In genomic region chr9:103108943-103109670, GRCm38 (mm10) we compare ENCODE assay signal across 7 mouse cellular contexts. TPM values are rescaled to one million over a fixed set of nuclear protein-coding genes. Genes with fewer than 3 reads are reported as not detected.
A peak's percentile ranks its signal among the peaks of the same experiment; 100 is the strongest.
DNase-seq lines count a peak whose midpoint lies in the region; ATAC-seq lines count a peak whose summit lies in the region.

No protein-coding gene starts in this region.

- H3K9ac ChIP-seq in neural tube, embryonic 11.5 days (ENCODE audit: low read length) = peak overlapping the region; percentile 47
- peak overlapping the region; percentile 54 for H3K9ac ChIP-seq in forebrain, embryonic 14.5 days (ENCODE audit: low read length)
- H3K9ac ChIP-seq in limb, embryonic 15.5 days = peak overlapping the region; percentile 33
- peak overlapping the region; percentile 52 for H3K9ac ChIP-seq in stomach, embryonic 16.5 days (ENCODE audit: low read length)

- H3K4me1 ChIP-seq in neural tube, embryonic 11.5 days (ENCODE audit: control insufficient read depth, insufficient read depth, low read length) = peaks cover 9% of the 10 kb centered on the region
- H3K4me1 ChIP-seq in forebrain, embryonic 14.5 days (ENCODE audit: control insufficient read depth, insufficient read depth, low read length) = peaks cover 17% of the 10 kb centered on the region
- peaks cover 26% of the 10 kb centered on the region for H3K4me1 ChIP-seq in limb, embryonic 15.5 days
- H3K4me1 ChIP-seq in stomach, embryonic 16.5 days (ENCODE audit: control insufficient read depth, insufficient read depth, low read length) = peaks cover 11% of the 10 kb centered on the region

- no peaks in the 10 kb centered on the region for H3K36me3 ChIP-seq in neural tube, embryonic 11.5 days (ENCODE audit: control insufficient read depth, insufficient read depth, low read length)
- H3K36me3 ChIP-seq in forebrain, embryonic 14.5 days (ENCODE audit: control insufficient read depth, insufficient read depth, low read length) = no peaks in the 10 kb centered on the region
- H3K36me3 ChIP-seq in limb, embryonic 15.5 days = no peaks in the 10 kb centered on the region
- no peaks in the 10 kb centered on the region for H3K36me3 ChIP-seq in stomach, embryonic 16.5 days (ENCODE audit: control insufficient read depth, insufficient read depth, low read length)

- DNase-seq in neural tube, embryonic 11.5 days (ENCODE audit: low spot score) = peak; percentile 39
- DNase-seq in neural tube, embryonic 10.5 days (ENCODE audit: extremely low spot score, low spot score) = no peak
- peak; percentile 26 for DNase-seq in forebrain, embryonic 14.5 days (ENCODE audit: low spot score)
- DNase-seq in spleen, postnatal 36 days (ENCODE audit: low spot score in 2 of 2) = no peak

- H3K27me3 ChIP-seq in neural tube, embryonic 11.5 days (ENCODE audit: control insufficient read depth, insufficient read depth, low read length) = no peaks in the 10 kb centered on the region; the same call in 1 of the 2 replicates
- no peaks in the 10 kb centered on the region for H3K27me3 ChIP-seq in forebrain, embryonic 14.5 days (replicated peaks; ENCODE audit: control insufficient read depth, insufficient read depth, low read length)
- peaks cover 38% of the 10 kb centered on the region for H3K27me3 ChIP-seq in limb, embryonic 15.5 days
- peaks cover 37% of the 10 kb centered on the region for H3K27me3 ChIP-seq in stomach, embryonic 16.5 days (ENCODE audit: control insufficient read depth, insufficient read depth, low read length)

- WGBS in neural tube, embryonic 11.5 days = 33% methylated on average over 18 of the region's 18 CpGs
- 36% methylated on average over 18 of the region's 18 CpGs for WGBS in forebrain, embryonic 14.5 days
- 29% methylated on average over 18 of the region's 18 CpGs for WGBS in limb, embryonic 15.5 days
- WGBS in stomach, embryonic 16.5 days = 29% methylated on average over 18 of the region's 18 CpGs

- H3K4me3 ChIP-seq in neural tube, embryonic 11.5 days (ENCODE audit: low read depth, low read length) = peak overlapping the region; percentile 33
- peak overlapping the region; percentile 37 for H3K4me3 ChIP-seq in forebrain, embryonic 14.5 days (ENCODE audit: low read depth, low read length)
- peak overlapping the region; percentile 46 for H3K4me3 ChIP-seq in limb, embryonic 15.5 days
- peak overlapping the region; percentile 50 for H3K4me3 ChIP-seq in stomach, embryonic 16.5 days (replicated peaks; ENCODE audit: low read length)

- peak overlapping the region; percentile 58 for H3K4me2 ChIP-seq in neural tube, embryonic 11.5 days (ENCODE audit: low read depth)
- peak overlapping the region; percentile 68 for H3K4me2 ChIP-seq in forebrain, embryonic 14.5 days (ENCODE audit: low read length)
- peak overlapping the region; percentile 53 for H3K4me2 ChIP-seq in limb, embryonic 15.5 days
- H3K4me2 ChIP-seq in stomach, embryonic 16.5 days (ENCODE audit: low read depth, low read length) = peak overlapping the region; percentile 60

- H3K9me3 ChIP-seq in neural tube, embryonic 11.5 days (ENCODE audit: control insufficient read depth, low read length) = no peaks in the 10 kb centered on the region
- H3K9me3 ChIP-seq in forebrain, embryonic 14.5 days (replicated peaks; ENCODE audit: control insufficient read depth, low read length) = no peaks in the 10 kb centered on the region
- H3K9me3 ChIP-seq in limb, embryonic 15.5 days = no peaks in the 10 kb centered on the region
- H3K9me3 ChIP-seq in stomach, embryonic 16.5 days (replicated peaks; ENCODE audit: control insufficient read depth, low read length) = no peaks in the 10 kb centered on the region

- no peak overlapping the region for H3K27ac ChIP-seq in neural tube, embryonic 11.5 days (ENCODE audit: low read depth, low read length)
- H3K27ac ChIP-seq in forebrain, embryonic 14.5 days (ENCODE audit: low read depth, low read length) = no peak overlapping the region
- peak overlapping the region; percentile 50; the same call in 1 of the 2 replicates for H3K27ac ChIP-seq in limb, embryonic 15.5 days
- no peak overlapping the region for H3K27ac ChIP-seq in stomach, embryonic 16.5 days (ENCODE audit: low read length)

- ATAC-seq in neural tube, embryonic 11.5 days (ENCODE audit: insufficient read depth, low FRiP score, low TSS enrichment) = no peak
- ATAC-seq in forebrain, embryonic 14.5 days = no peak
- no peak for ATAC-seq in limb, embryonic 15.5 days (ENCODE audit: insufficient number of reproducible peaks, low FRiP score, low TSS enrichment, low read depth)
- ATAC-seq in stomach, embryonic 16.5 days (ENCODE audit: insufficient read depth, low FRiP score) = no peak
- ATAC-seq in erythroblast, adult 5-6 weeks (replicated peaks; ENCODE audit: low FRiP score, poor library complexity, severe bottlenecking) = no peak

RNA-seq across cellular contexts. Expression of gene Rab6b, which starts 2.5 kb away (rescaled TPM):
- 18.1 and 22.5 TPM in 2 replicates for polyA plus RNA-seq in neural tube, embryonic 11.5 days (2014; fragmentation: Nextera tagmentation; extraction: Ambion mirVana)
- polyA plus RNA-seq in forebrain, embryonic 14.5 days (2014; fragmentation: Nextera tagmentation; extraction: Ambion mirVana) = 32.5 and 40.5 TPM in 2 replicates
- 5.7 and 7.8 TPM in 2 replicates for polyA plus RNA-seq in limb, embryonic 15.5 days (2015; fragmentation: Nextera tagmentation; extraction: Ambion mirVana)
- 5.5 and 6.1 TPM in 2 replicates for polyA plus RNA-seq in stomach, embryonic 16.5 days (2015; fragmentation: Nextera tagmentation; extraction: Ambion mirVana)
- total RNA-seq in erythroblast, adult 5-6 weeks (2015; ENCODE audit: low replicate concordance) = 0.84 TPM in 1 of 2 replicates, not detected in the other
- 0.09 TPM in 1 of 2 replicates, not detected in the other for total RNA-seq in erythroblast, adult 5-6 weeks (2017; ENCODE audit: low replicate concordance)

Comparison
In these comparisons a context has a peak if more than half of its experiments do, and no peak if none do; other contexts are left out.
1. DNase-seq: peak in neural tube, embryonic 11.5 days (single experiment) and forebrain, embryonic 14.5 days (single experiment); none in neural tube, embryonic 10.5 days (single experiment) and spleen, postnatal 36 days (0 of 2).
2. Peak in every context shown above with its lines, with median percentiles within 50 percentile points of each other: H3K4me2 ChIP-seq, H3K4me3 ChIP-seq and H3K9ac ChIP-seq.